Mouse (Mus musculus) lung, embryonic 15.5 days (tissue): ENCODE measurements around the gene Adamts5. TPM values are rescaled to one million over a fixed set of nuclear protein-coding genes. Genes with fewer than 3 reads are reported as not detected.

Source experiments
- ATAC-seq: fragments of 200-750 bp; cut with Nextera tagmentation; 2 replicates; pipeline ENCODE4 v1.8.0; 2017; ENCODE audit warnings: moderate number of reproducible peaks, borderline replicate concordance; ENCODE audit not compliant: low FRiP score, low TSS enrichment; ENCODE audit errors: extremely low read depth
- H3K27ac ChIP-seq: fragments of 300-500 bp; sonication (generic); 2 replicates; pipeline ENCODE4 v1.5.1; 2015; ENCODE audit warnings: moderate library complexity, mild to moderate bottlenecking, inconsistent platforms
- H3K27me3 ChIP-seq: fragments of 300-500 bp; sonication (generic); 2 replicates; pipeline ENCODE4 v1.6.1; 2015; ENCODE audit warnings: inconsistent platforms
- H3K36me3 ChIP-seq: fragments of 300-500 bp; sonication (generic); 2 replicates; pipeline ENCODE4 v1.6.1; 2015; ENCODE audit warnings: inconsistent platforms
- H3K4me1 ChIP-seq: fragments of 300-500 bp; sonication (generic); 2 replicates; pipeline ENCODE4 v1.6.1; 2015; ENCODE audit warnings: inconsistent platforms
- H3K4me2 ChIP-seq: fragments of 300-500 bp; sonication (generic); 2 replicates; pipeline ENCODE4 v1.6.1; 2015; ENCODE audit warnings: inconsistent platforms, mild to moderate bottlenecking, moderate library complexity
- H3K4me3 ChIP-seq: fragments of 300-500 bp; sonication (generic); 2 replicates; pipeline ENCODE4 v1.5.1; 2015; ENCODE audit warnings: mild to moderate bottlenecking, inconsistent platforms
- H3K9ac ChIP-seq: fragments of 300-500 bp; sonication (generic); 2 replicates; pipeline ENCODE4 v1.6.1; 2015; ENCODE audit warnings: inconsistent platforms
- H3K9me3 ChIP-seq: fragments of 300-500 bp; sonication (generic); 2 replicates; pipeline ENCODE4 v1.6.1; 2016; ENCODE audit warnings: inconsistent platforms
- WGBS: fragments of 180-500 bp; shearing (Covaris S2); methylation state at CpG from one replicate; pipeline ENCODE4 v1.1.7; 2015; 5-methylcytosine and 5-hydroxymethylcytosine counted together
- polyA plus RNA-seq: library from polyadenylated mRNA; unstranded; fragments of >200 nt; fragmentation: Nextera tagmentation; extraction: Ambion mirVana; gene quantifications from 2 replicates; pipeline ENCODE4 v1.2.1, GENCODE M21; 2015

Gene Adamts5
- polyA plus RNA-seq, 1 experiment from 2014 or later = 4.7 TPM

- no peak overlapping the region for H3K4me3 ChIP-seq
- H3K9ac ChIP-seq = no peak overlapping the region
- WGBS = 96% methylated on average over 2 of the region's 2 CpGs
- ATAC-seq = no peak
- no peaks in the 10 kb centered on the region for H3K36me3 ChIP-seq
- no peaks in the 10 kb centered on the region for H3K27me3 ChIP-seq
- no peaks in the 10 kb centered on the region for H3K9me3 ChIP-seq
- H3K27ac ChIP-seq = no peak overlapping the region
- H3K4me1 ChIP-seq = no peaks in the 10 kb centered on the region
- no peak overlapping the region for H3K4me2 ChIP-seq
These were observed 87.5 kb downstream of the Adamts5 start for GRCm38 (mm10) chr16:85814116-85814515.

GRCm38 (mm10) chr16:85807626-85808025 lies 94.0 kb downstream of the Adamts5 start:
- ATAC-seq = no peak
- WGBS = 14% methylated on average over 2 of the region's 2 CpGs
- 0 out of 2 replicates have a peak overlapping the region, but pooled peaks have one; percentile 41 for H3K27ac ChIP-seq

GRCm38 (mm10) chr16:85807072-85807471 lies 94.6 kb downstream of the Adamts5 start:
- Histone ChIP-seq H3K9me3 (no peaks in the 10 kb centered on the region), H3K27me3 (no peaks in the 10 kb centered on the region), H3K36me3 (no peaks in the 10 kb centered on the region), H3K27ac (0 out of 2 replicates have a peak overlapping the region, but pooled peaks have one; percentile 41), H3K4me1 (peaks cover 9% of the 10 kb centered on the region), H3K9ac (no peak overlapping the region), H3K4me2 (peak overlapping the region; percentile 19; the same call in 1 of the 2 replicates), H3K4me3 (no peak overlapping the region)
- ATAC-seq = no peak
- WGBS = 13% methylated on average over 3 of the region's 3 CpGs

More at GRCm38 (mm10) chr16:85807626-85808025, 94.0 kb downstream of the Adamts5 start:
- Histone ChIP-seq H3K4me2 (peak overlapping the region; percentile 19; the same call in 1 of the 2 replicates), H3K27me3 (no peaks in the 10 kb centered on the region), H3K36me3 (no peaks in the 10 kb centered on the region), H3K9me3 (no peaks in the 10 kb centered on the region), H3K4me1 (peaks cover 9% of the 10 kb centered on the region), H3K9ac (no peak overlapping the region), H3K4me3 (no peak overlapping the region)

Other genes with a start within 250 kb of the Adamts5 start
- 55.5 and 59.7 TPM in 2 replicates for gene Adamts1, start 98.7 kb downstream of the Adamts5 start, polyA plus RNA-seq